Mouse (Mus musculus): ENCODE measurements at regions not wholly inside any gene's neighbourhood (a gene's known extent, or its start where the extent isn't known, plus 50 kb on each side); places are given as distances from the start of the nearest gene placed in this dataset.

DNA sequence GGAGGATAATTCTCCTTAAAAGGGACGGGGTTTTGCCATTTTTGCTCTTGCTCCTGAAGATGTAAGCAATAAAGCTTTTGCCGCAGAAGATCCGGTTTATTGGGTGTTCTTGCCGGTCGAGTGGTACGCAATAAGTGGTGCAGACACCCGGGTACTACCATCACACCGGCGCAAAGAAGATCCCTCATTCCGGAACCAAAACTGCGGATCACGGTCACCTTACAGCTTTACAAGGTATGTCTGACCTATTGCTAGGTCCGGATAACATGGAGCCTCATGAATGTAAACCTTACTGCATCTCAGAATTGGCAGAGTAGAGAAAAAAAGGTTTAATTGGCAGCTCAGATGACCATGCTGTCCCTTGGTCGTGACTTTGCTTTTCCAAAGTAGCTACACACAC, 149.7 kb upstream of the Nckap5 start:
- WGBS: 97% methylated on average over 14 of the region's 14 CpGs
- Histone ChIP-seq H3K4me3 (replicated peaks; ENCODE audit: low read length) (no peak overlapping the region), H3K9me3 (ENCODE audit: control insufficient read depth, low read length) (no peaks in the 10 kb centered on the region), H3K9ac (replicated peaks; ENCODE audit: low read depth, low read length) (no peak overlapping the region), H3K27me3 (replicated peaks; ENCODE audit: control insufficient read depth, insufficient read depth, low read length) (no peaks in the 10 kb centered on the region), H3K27ac (ENCODE audit: low read length) (no peak overlapping the region), H3K4me2 (ENCODE audit: low read length) (no peak overlapping the region), H3K4me1 (replicated peaks; ENCODE audit: control insufficient read depth, insufficient read depth, low read length) (no peaks in the 10 kb centered on the region), H3K36me3 (ENCODE audit: control insufficient read depth, insufficient read depth) (no peaks in the 10 kb centered on the region)
- no peak for ATAC-seq

GRCm38 (mm10) chr1:126973871-126974270, 143.3 kb upstream of the Nckap5 start:
- Histone ChIP-seq H3K4me3 (replicated peaks; ENCODE audit: low read length) (no peak overlapping the region), H3K4me1 (replicated peaks; ENCODE audit: control insufficient read depth, insufficient read depth, low read length) (no peaks in the 10 kb centered on the region), H3K27ac (ENCODE audit: low read length) (no peak overlapping the region), H3K9ac (replicated peaks; ENCODE audit: low read depth, low read length) (no peak overlapping the region), H3K9me3 (ENCODE audit: control insufficient read depth, low read length) (no peaks in the 10 kb centered on the region), H3K4me2 (ENCODE audit: low read length) (no peak overlapping the region), H3K36me3 (ENCODE audit: control insufficient read depth, insufficient read depth) (no peaks in the 10 kb centered on the region), H3K27me3 (replicated peaks; ENCODE audit: control insufficient read depth, insufficient read depth, low read length) (no peaks in the 10 kb centered on the region)
- no peak for ATAC-seq
- 80% methylated on average over 1 of the region's 1 CpGs for WGBS

GRCm38 (mm10) chr1:126971777-126972421, 141.3 kb upstream of the Nckap5 start:
- no peaks in the 10 kb centered on the region for H3K9me3 ChIP-seq (ENCODE audit: control insufficient read depth, low read length)
- ATAC-seq: no peak
- H3K27ac ChIP-seq (ENCODE audit: low read length): no peak overlapping the region

GRCm38 (mm10) chr1:126971118-126971517, 140.5 kb upstream of the Nckap5 start:
- no peaks in the 10 kb centered on the region for H3K9me3 ChIP-seq (ENCODE audit: control insufficient read depth, low read length)
- H3K9ac ChIP-seq (replicated peaks; ENCODE audit: low read depth, low read length): no peak overlapping the region
- H3K4me1 ChIP-seq (replicated peaks; ENCODE audit: control insufficient read depth, insufficient read depth, low read length): no peaks in the 10 kb centered on the region
- no peak overlapping the region for H3K27ac ChIP-seq (ENCODE audit: low read length)
- WGBS: 90% methylated on average over 1 of the region's 1 CpGs
- no peak for ATAC-seq
- no peak overlapping the region for H3K4me2 ChIP-seq (ENCODE audit: low read length)
- no peaks in the 10 kb centered on the region for H3K27me3 ChIP-seq (replicated peaks; ENCODE audit: control insufficient read depth, insufficient read depth, low read length)
- no peaks in the 10 kb centered on the region for H3K36me3 ChIP-seq (ENCODE audit: control insufficient read depth, insufficient read depth)
- H3K4me3 ChIP-seq (replicated peaks; ENCODE audit: low read length): no peak overlapping the region

More at GRCm38 (mm10) chr1:126971777-126972421, 141.3 kb upstream of the Nckap5 start:
- Histone ChIP-seq H3K9ac (replicated peaks; ENCODE audit: low read depth, low read length) (no peak overlapping the region), H3K4me1 (replicated peaks; ENCODE audit: control insufficient read depth, insufficient read depth, low read length) (no peaks in the 10 kb centered on the region), H3K4me2 (ENCODE audit: low read length) (no peak overlapping the region), H3K27me3 (replicated peaks; ENCODE audit: control insufficient read depth, insufficient read depth, low read length) (no peaks in the 10 kb centered on the region), H3K4me3 (replicated peaks; ENCODE audit: low read length) (no peak overlapping the region), H3K36me3 (ENCODE audit: control insufficient read depth, insufficient read depth) (no peaks in the 10 kb centered on the region)
- WGBS: 52% methylated on average over 10 of the region's 10 CpGs

DNA sequence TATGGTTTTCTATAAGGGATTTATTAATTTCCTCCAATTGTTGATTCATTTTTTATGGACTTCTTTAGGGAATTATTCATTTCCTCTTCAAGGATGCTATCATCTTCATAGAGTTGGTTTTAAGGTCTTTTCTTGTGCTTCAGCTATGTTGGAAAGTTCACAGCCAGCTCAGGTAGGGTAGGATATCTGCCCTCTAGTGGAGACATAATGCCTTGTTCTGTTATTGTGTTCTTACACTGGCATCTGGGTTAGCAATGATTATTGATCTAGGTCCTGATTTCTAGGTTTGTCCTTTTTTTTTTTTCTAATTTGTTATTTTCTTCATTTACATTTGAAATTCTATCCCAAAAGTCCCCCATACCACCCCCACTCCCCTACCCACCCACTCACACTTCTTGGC, 135.8 kb upstream of the Nckap5 start:
- Histone ChIP-seq H3K36me3 (ENCODE audit: control insufficient read depth, insufficient read depth) (no peaks in the 10 kb centered on the region), H3K4me2 (ENCODE audit: low read length) (no peak overlapping the region), H3K4me1 (replicated peaks; ENCODE audit: control insufficient read depth, insufficient read depth, low read length) (no peaks in the 10 kb centered on the region), H3K27me3 (replicated peaks; ENCODE audit: control insufficient read depth, insufficient read depth, low read length) (no peaks in the 10 kb centered on the region), H3K9me3 (ENCODE audit: control insufficient read depth, low read length) (no peaks in the 10 kb centered on the region), H3K9ac (replicated peaks; ENCODE audit: low read depth, low read length) (no peak overlapping the region), H3K4me3 (replicated peaks; ENCODE audit: low read length) (no peak overlapping the region), H3K27ac (ENCODE audit: low read length) (no peak overlapping the region)
- no peak for ATAC-seq

DNA sequence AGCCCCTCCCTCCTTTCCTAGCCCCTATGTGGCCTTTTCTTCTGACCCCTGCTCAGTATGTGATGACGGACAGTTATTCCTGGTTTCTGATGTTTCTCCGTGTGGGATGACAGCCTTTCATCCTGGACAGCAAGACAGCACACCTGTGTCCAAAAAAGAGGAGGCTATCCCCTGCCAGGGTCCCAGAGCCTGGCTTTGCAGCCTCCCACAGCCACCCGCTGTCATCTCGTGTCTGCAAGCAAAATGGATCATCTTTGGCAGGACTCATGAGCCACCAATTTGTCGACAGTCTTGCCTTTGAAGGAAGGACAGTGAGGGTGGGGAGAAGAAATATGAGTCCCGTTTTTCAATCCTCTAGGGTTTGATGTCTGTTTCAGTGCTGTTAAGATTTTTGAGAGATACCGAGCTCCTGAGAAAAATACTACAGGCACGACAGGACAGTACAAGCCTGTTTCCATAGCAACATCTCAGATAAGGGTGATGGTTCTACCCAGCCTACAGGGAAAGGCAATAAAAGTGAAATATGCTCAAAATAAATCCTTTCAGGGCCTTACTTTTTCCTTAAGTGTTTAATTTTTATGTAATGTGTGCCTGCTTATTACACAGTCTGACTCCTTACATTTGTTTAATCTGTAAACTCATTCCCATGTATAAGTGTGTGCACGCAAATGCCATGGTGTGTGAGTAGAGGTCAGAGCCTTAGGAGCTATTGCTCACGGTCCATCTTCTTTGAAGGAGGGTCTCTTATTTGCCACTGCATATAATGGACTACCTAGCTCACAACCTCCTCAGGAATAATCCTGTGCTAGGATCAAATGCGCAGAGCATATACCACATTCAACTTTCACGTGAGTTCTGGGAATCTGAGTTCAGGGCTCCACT, 125.5 kb upstream of the Nckap5 start:
- 83% methylated on average over 12 of the region's 12 CpGs for WGBS
- H3K36me3 ChIP-seq (ENCODE audit: control insufficient read depth, insufficient read depth): no peaks in the 10 kb centered on the region
- no peak overlapping the region for H3K9ac ChIP-seq (replicated peaks; ENCODE audit: low read depth, low read length)
- H3K4me3 ChIP-seq (replicated peaks; ENCODE audit: low read length): no peak overlapping the region
- no peak overlapping the region for H3K4me2 ChIP-seq (ENCODE audit: low read length)
- H3K4me1 ChIP-seq (replicated peaks; ENCODE audit: control insufficient read depth, insufficient read depth, low read length): no peaks in the 10 kb centered on the region
- peak; percentile 77 for ATAC-seq
- H3K27me3 ChIP-seq (replicated peaks; ENCODE audit: control insufficient read depth, insufficient read depth, low read length): no peaks in the 10 kb centered on the region
- no peaks in the 10 kb centered on the region for H3K9me3 ChIP-seq (ENCODE audit: control insufficient read depth, low read length)
- H3K27ac ChIP-seq (ENCODE audit: low read length): no peak overlapping the region

DNA sequence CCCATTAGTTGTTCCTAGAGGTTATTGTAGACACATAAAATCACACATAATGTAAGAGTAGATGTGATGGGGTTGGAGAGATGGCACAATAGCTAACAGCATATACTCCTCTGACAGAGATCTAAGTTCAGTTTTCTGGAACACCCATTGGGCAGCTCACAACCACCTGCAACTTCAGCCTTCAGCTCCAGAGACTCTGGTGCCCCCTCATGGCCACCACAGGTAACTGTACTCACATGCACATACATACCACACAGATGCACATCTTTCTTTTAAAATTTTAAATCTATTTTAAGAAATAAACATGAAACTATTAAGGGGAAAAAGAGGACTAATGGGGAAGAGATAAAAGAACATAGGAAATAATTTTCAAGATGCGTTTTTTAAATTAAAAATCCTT, 117.3 kb upstream of the Nckap5 start:
- Histone ChIP-seq H3K4me2 (ENCODE audit: low read length) (no peak overlapping the region), H3K4me1 (replicated peaks; ENCODE audit: control insufficient read depth, insufficient read depth, low read length) (no peaks in the 10 kb centered on the region), H3K4me3 (replicated peaks; ENCODE audit: low read length) (no peak overlapping the region), H3K36me3 (ENCODE audit: control insufficient read depth, insufficient read depth) (no peaks in the 10 kb centered on the region), H3K27me3 (replicated peaks; ENCODE audit: control insufficient read depth, insufficient read depth, low read length) (no peaks in the 10 kb centered on the region), H3K27ac (ENCODE audit: low read length) (no peak overlapping the region), H3K9me3 (ENCODE audit: control insufficient read depth, low read length) (no peaks in the 10 kb centered on the region), H3K9ac (replicated peaks; ENCODE audit: low read depth, low read length) (no peak overlapping the region)
- no peak for ATAC-seq
- WGBS: 100% methylated on average over 1 of the region's 1 CpGs

GRCm38 (mm10) chr1:126932658-126933057, 102.1 kb upstream of the Nckap5 start:
- 58% methylated on average over 4 of the region's 4 CpGs for WGBS
- no peaks in the 10 kb centered on the region for H3K36me3 ChIP-seq (ENCODE audit: control insufficient read depth, insufficient read depth)
- no peak for ATAC-seq

GRCm38 (mm10) chr1:126931754-126932153, 101.2 kb upstream of the Nckap5 start:
- H3K4me1 ChIP-seq (replicated peaks; ENCODE audit: control insufficient read depth, insufficient read depth, low read length): peaks cover 9% of the 10 kb centered on the region
- no peak overlapping the region for H3K27ac ChIP-seq (ENCODE audit: low read length)
- H3K9ac ChIP-seq (replicated peaks; ENCODE audit: low read depth, low read length): no peak overlapping the region
- H3K4me3 ChIP-seq (replicated peaks; ENCODE audit: low read length): no peak overlapping the region
- no peak overlapping the region for H3K4me2 ChIP-seq (ENCODE audit: low read length)
- WGBS: 1% methylated on average over 6 of the region's 6 CpGs
- H3K36me3 ChIP-seq (ENCODE audit: control insufficient read depth, insufficient read depth): no peaks in the 10 kb centered on the region
- no peaks in the 10 kb centered on the region; the same call in 1 of the 2 replicates for H3K9me3 ChIP-seq (ENCODE audit: control insufficient read depth, low read length)
- peak; percentile 76 for ATAC-seq
- no peaks in the 10 kb centered on the region for H3K27me3 ChIP-seq (replicated peaks; ENCODE audit: control insufficient read depth, insufficient read depth, low read length)

More at GRCm38 (mm10) chr1:126932658-126933057, 102.1 kb upstream of the Nckap5 start:
- H3K9ac ChIP-seq (replicated peaks; ENCODE audit: low read depth, low read length): no peak overlapping the region
- no peaks in the 10 kb centered on the region for H3K27me3 ChIP-seq (replicated peaks; ENCODE audit: control insufficient read depth, insufficient read depth, low read length)
- H3K4me2 ChIP-seq (ENCODE audit: low read length): no peak overlapping the region
- peaks cover 9% of the 10 kb centered on the region for H3K4me1 ChIP-seq (replicated peaks; ENCODE audit: control insufficient read depth, insufficient read depth, low read length)
- H3K4me3 ChIP-seq (replicated peaks; ENCODE audit: low read length): no peak overlapping the region
- no peaks in the 10 kb centered on the region; the same call in 1 of the 2 replicates for H3K9me3 ChIP-seq (ENCODE audit: control insufficient read depth, low read length)
- H3K27ac ChIP-seq (ENCODE audit: low read length): no peak overlapping the region

Data from forebrain, embryonic 16.5 days (tissue).